20 mouse cellular contexts compared by ENCODE assay signal in the genomic region with DNA sequence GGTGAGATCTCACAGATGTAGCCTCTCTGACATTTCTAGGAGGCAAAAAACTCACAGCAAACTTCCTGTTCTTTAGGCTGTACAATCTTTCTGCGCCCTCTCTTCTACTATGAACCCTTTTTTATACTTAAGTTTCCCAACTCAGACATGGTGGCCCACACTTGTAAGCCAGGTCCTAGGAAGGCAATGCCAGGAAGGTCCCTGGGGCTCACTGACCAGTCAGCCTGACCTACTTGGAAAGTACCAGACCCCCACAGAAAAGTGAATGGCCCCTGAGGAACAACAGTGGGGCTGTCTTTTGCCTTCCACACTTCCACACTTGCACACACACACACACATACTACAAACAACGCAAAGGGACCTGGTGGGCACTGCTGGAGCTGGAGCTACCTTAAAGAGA. TPM values are rescaled to one million over a fixed set of nuclear protein-coding genes. Genes with fewer than 3 reads are reported as not detected.
A peak's percentile ranks its signal among the peaks of the same experiment; 100 is the strongest.
DNase-seq lines count a peak whose midpoint lies in the region; ATAC-seq lines count a peak whose summit lies in the region.
"Had no signal": no experiment of that assay in that cellular context is flagged by ENCODE, and none has a peak within 500 bp of the region (broad histone marks: within the 10 kb centered on the region; RNA-seq: fewer than 3 reads in every experiment).

No protein-coding gene starts in this region.

- ATAC-seq in forebrain, embryonic 14.5 days: no peak
- ATAC-seq in hindbrain, embryonic 16.5 days: no peak
- ATAC-seq in hindbrain, embryonic 12.5 days (ENCODE audit: low FRiP score): no peak
- ATAC-seq in neural tube, embryonic 15.5 days (ENCODE audit: low FRiP score): no peak
- ATAC-seq in limb, embryonic 15.5 days (ENCODE audit: insufficient number of reproducible peaks, low FRiP score, low TSS enrichment, low read depth): no peak
- ATAC-seq: inflammation-experienced regulatory T-cells, adult 6 months; intestine, postnatal 0 days had no signal

- H3K4me2 ChIP-seq in forebrain, embryonic 14.5 days (ENCODE audit: low read length): no peak overlapping the region
- H3K4me2 ChIP-seq in hindbrain, embryonic 16.5 days (ENCODE audit: low read length): no peak overlapping the region
- no peak overlapping the region for H3K4me2 ChIP-seq in hindbrain, embryonic 12.5 days (replicated peaks)
- no peak overlapping the region for H3K4me2 ChIP-seq in neural tube, embryonic 15.5 days
- H3K4me2 ChIP-seq in limb, embryonic 15.5 days: no peak overlapping the region
- H3K4me2 ChIP-seq: hindbrain, embryonic 14.5 days had no signal

- H3K4me3 ChIP-seq in forebrain, embryonic 10.5 days: no peak overlapping the region
- no peak overlapping the region for H3K4me3 ChIP-seq in forebrain, embryonic 14.5 days (ENCODE audit: low read depth, low read length)
- H3K4me3 ChIP-seq in hindbrain, embryonic 16.5 days (ENCODE audit: low read length): no peak overlapping the region
- no peak overlapping the region for H3K4me3 ChIP-seq in hindbrain, embryonic 12.5 days
- H3K4me3 ChIP-seq in neural tube, embryonic 15.5 days (replicated peaks): no peak overlapping the region
- H3K4me3 ChIP-seq in limb, embryonic 15.5 days: no peak overlapping the region
- H3K4me3 ChIP-seq: heart, embryonic 10.5 days had no signal

- no peak overlapping the region for H3K9ac ChIP-seq in forebrain, embryonic 14.5 days (ENCODE audit: low read length)
- H3K9ac ChIP-seq in hindbrain, embryonic 16.5 days (ENCODE audit: low read depth, low read length): no peak overlapping the region
- H3K9ac ChIP-seq in hindbrain, embryonic 12.5 days: no peak overlapping the region
- H3K9ac ChIP-seq in neural tube, embryonic 15.5 days (replicated peaks): no peak overlapping the region
- H3K9ac ChIP-seq in limb, embryonic 15.5 days: no peak overlapping the region
- H3K9ac ChIP-seq: hindbrain, embryonic 14.5 days had no signal

- peak overlapping the region; percentile 82 for H3K27ac ChIP-seq in forebrain, embryonic 10.5 days
- H3K27ac ChIP-seq in forebrain, embryonic 14.5 days (ENCODE audit: low read depth, low read length): no peak overlapping the region
- 0 out of 2 replicates have a peak overlapping the region, but pooled peaks have one; percentile 0 for H3K27ac ChIP-seq in hindbrain, embryonic 16.5 days (ENCODE audit: low read depth, low read length)
- H3K27ac ChIP-seq in hindbrain, embryonic 12.5 days: no peak overlapping the region
- H3K27ac ChIP-seq in neural tube, embryonic 15.5 days (replicated peaks): 0 out of 2 replicates have a peak overlapping the region, but pooled peaks have one; percentile 24
- 0 out of 2 replicates have a peak overlapping the region, but pooled peaks have one; percentile 4 for H3K27ac ChIP-seq in limb, embryonic 15.5 days
- H3K27ac ChIP-seq: heart, embryonic 10.5 days; hindbrain, embryonic 14.5 days had no signal

- no peak for DNase-seq in forebrain, embryonic 10.5 days (ENCODE audit: extremely low spot score, low spot score)
- DNase-seq in forebrain, embryonic 14.5 days (ENCODE audit: low spot score): no peak
- DNase-seq in neural tube, embryonic 10.5 days (ENCODE audit: extremely low spot score, low spot score): no peak
- DNase-seq in kidney, postnatal 14 days: no peak
- DNase-seq: adrenal gland, adult 2 months; cerebellum, adult 18-20 months; cerebellum, adult 9-11 months; cerebellum, postnatal 36 days; gastrocnemius, postnatal 10 days; heart, adult 18-20 months; heart, postnatal 10 days; heart, postnatal 4 days had no signal

- WGBS in forebrain, embryonic 10.5 days: 87% methylated on average over 2 of the region's 2 CpGs
- WGBS in forebrain, embryonic 14.5 days: 98% methylated on average over 2 of the region's 2 CpGs
- WGBS in hindbrain, embryonic 16.5 days: 97% methylated on average over 2 of the region's 2 CpGs
- 93% methylated on average over 2 of the region's 2 CpGs for WGBS in hindbrain, embryonic 12.5 days
- WGBS in neural tube, embryonic 15.5 days: 94% methylated on average over 2 of the region's 2 CpGs
- WGBS in limb, embryonic 15.5 days: 89% methylated on average over 2 of the region's 2 CpGs

- H3K4me1 ChIP-seq in forebrain, embryonic 10.5 days: peaks cover 48% of the 10 kb centered on the region
- peaks cover 8% of the 10 kb centered on the region; the same call in 1 of the 2 replicates for H3K4me1 ChIP-seq in forebrain, embryonic 14.5 days (ENCODE audit: control insufficient read depth, insufficient read depth, low read length)
- no peaks in the 10 kb centered on the region for H3K4me1 ChIP-seq in hindbrain, embryonic 16.5 days (ENCODE audit: control insufficient read depth, insufficient read depth, low read depth, low read length)
- H3K4me1 ChIP-seq in hindbrain, embryonic 12.5 days: peaks cover 14% of the 10 kb centered on the region; the same call in 1 of the 2 replicates
- no peaks in the 10 kb centered on the region; the same call in 1 of the 2 replicates for H3K4me1 ChIP-seq in neural tube, embryonic 15.5 days
- H3K4me1 ChIP-seq in limb, embryonic 15.5 days: peaks cover 10% of the 10 kb centered on the region; the same call in 1 of the 2 replicates

- H3K36me3 ChIP-seq in forebrain, embryonic 10.5 days (replicated peaks): no peaks in the 10 kb centered on the region
- H3K36me3 ChIP-seq in forebrain, embryonic 14.5 days (ENCODE audit: control insufficient read depth, insufficient read depth, low read length): no peaks in the 10 kb centered on the region
- H3K36me3 ChIP-seq in hindbrain, embryonic 16.5 days (ENCODE audit: control insufficient read depth, insufficient read depth, low read length): no peaks in the 10 kb centered on the region
- no peaks in the 10 kb centered on the region for H3K36me3 ChIP-seq in hindbrain, embryonic 12.5 days
- no peaks in the 10 kb centered on the region for H3K36me3 ChIP-seq in neural tube, embryonic 15.5 days
- H3K36me3 ChIP-seq in limb, embryonic 15.5 days: no peaks in the 10 kb centered on the region
- H3K36me3 ChIP-seq: heart, embryonic 10.5 days had no signal

- H3K27me3 ChIP-seq in forebrain, embryonic 10.5 days (ENCODE audit: poor library complexity, severe bottlenecking): no peaks in the 10 kb centered on the region; the same call in 1 of the 2 replicates
- H3K27me3 ChIP-seq in forebrain, embryonic 14.5 days (replicated peaks; ENCODE audit: control insufficient read depth, insufficient read depth, low read length): no peaks in the 10 kb centered on the region
- no peaks in the 10 kb centered on the region for H3K27me3 ChIP-seq in hindbrain, embryonic 16.5 days (replicated peaks; ENCODE audit: control insufficient read depth, insufficient read depth, low read length)
- no peaks in the 10 kb centered on the region for H3K27me3 ChIP-seq in hindbrain, embryonic 12.5 days
- no peaks in the 10 kb centered on the region for H3K27me3 ChIP-seq in neural tube, embryonic 15.5 days (replicated peaks)
- H3K27me3 ChIP-seq in limb, embryonic 15.5 days: no peaks in the 10 kb centered on the region

- no peaks in the 10 kb centered on the region for H3K9me3 ChIP-seq in forebrain, embryonic 10.5 days
- H3K9me3 ChIP-seq in forebrain, embryonic 14.5 days (replicated peaks; ENCODE audit: control insufficient read depth, low read length): no peaks in the 10 kb centered on the region
- H3K9me3 ChIP-seq in hindbrain, embryonic 16.5 days (ENCODE audit: control insufficient read depth, low read length): no peaks in the 10 kb centered on the region
- H3K9me3 ChIP-seq in hindbrain, embryonic 12.5 days (replicated peaks): no peaks in the 10 kb centered on the region
- H3K9me3 ChIP-seq in neural tube, embryonic 15.5 days (replicated peaks): no peaks in the 10 kb centered on the region
- H3K9me3 ChIP-seq in limb, embryonic 15.5 days: no peaks in the 10 kb centered on the region
- H3K9me3 ChIP-seq: heart, embryonic 10.5 days had no signal

RNA-seq across cellular contexts. Expression of gene Tgfa, which starts 55.2 kb away (rescaled TPM):
- polyA plus RNA-seq in forebrain, embryonic 10.5 days (2016; fragmentation: Nextera tagmentation; extraction: Ambion mirVana): 1.2 and 1.3 TPM in 2 replicates
- 7.5 and 12.0 TPM in 2 replicates for polyA plus RNA-seq in forebrain, embryonic 14.5 days (2014; fragmentation: Nextera tagmentation; extraction: Ambion mirVana)
- polyA plus RNA-seq in hindbrain, embryonic 16.5 days (2015; fragmentation: Nextera tagmentation; extraction: Ambion mirVana): 17.8 and 20.6 TPM in 2 replicates
- polyA plus RNA-seq in hindbrain, embryonic 12.5 days (2016; fragmentation: Nextera tagmentation; extraction: Ambion mirVana): 4.0 and 4.7 TPM in 2 replicates
- 16.7 and 18.6 TPM in 2 replicates for polyA plus RNA-seq in neural tube, embryonic 15.5 days (2015; fragmentation: Nextera tagmentation; extraction: Ambion mirVana)
- polyA plus RNA-seq in limb, embryonic 15.5 days (2015; fragmentation: Nextera tagmentation; extraction: Ambion mirVana): 6.9 and 7.8 TPM in 2 replicates

Comparison
In these comparisons a context has a peak if more than half of its experiments do, and no peak if none do; other contexts are left out.
1. H3K27ac ChIP-seq: peak in forebrain, embryonic 10.5 days (single experiment), hindbrain, embryonic 16.5 days (single experiment), neural tube, embryonic 15.5 days (single experiment) and limb, embryonic 15.5 days (single experiment); none in forebrain, embryonic 14.5 days (single experiment) and hindbrain, embryonic 12.5 days (single experiment).